Mouse (Mus musculus) heart, adult 2 months (tissue): ENCODE measurements around the gene Sema6c. TPM values are rescaled to one million over a fixed set of nuclear protein-coding genes. Genes with fewer than 3 reads are reported as not detected.
"Not testable (repeated sequence)": the region's sequence is repeated elsewhere in the genome, so short reads cannot be mapped to it uniquely, and the experiment has no call there.

Experiments
- DNase-seq, 2 experiments: peaks; one replicate each; pipeline ENCODE4 v3.0.0; 2021
- H3K27ac ChIP-seq: fragments of 200-600 bp; 2 replicates; pipeline ENCODE4 v1.8.1; 2022
- H3K27me3 ChIP-seq: fragments of 200-500 bp; 2 replicates; pipeline ENCODE4 v1.6.1; 2012; ENCODE audit warnings: mild to moderate bottlenecking, low read length, inconsistent platforms, mixed read lengths; ENCODE audit not compliant: control insufficient read depth, insufficient read depth
- H3K36me3 ChIP-seq: fragments of 200-500 bp; 2 replicates; pipeline ENCODE4 v1.6.1; 2012; ENCODE audit warnings: low read length, inconsistent platforms; ENCODE audit not compliant: control insufficient read depth, insufficient read depth
- H3K4me1 ChIP-seq: fragments of 200-500 bp; 2 replicates; pipeline ENCODE4 v1.6.1; 2011; ENCODE audit warnings: low read length; ENCODE audit not compliant: control insufficient read depth, insufficient read depth
- H3K4me3 ChIP-seq: fragments of 200-600 bp; 2 replicates; pipeline ENCODE4 v1.8.1; 2022
- H3K79me2 ChIP-seq: fragments of 200-500 bp; replicated peaks from 2 replicates; pipeline ENCODE4 v1.6.1; 2012; ENCODE audit warnings: mild to moderate bottlenecking, inconsistent platforms, low read length, moderate library complexity, mixed read lengths; ENCODE audit not compliant: control insufficient read depth, insufficient read depth
- H3K9ac ChIP-seq: fragments of 200-500 bp; 2 replicates; pipeline ENCODE4 v1.6.1; 2012; ENCODE audit warnings: low read depth, mild to moderate bottlenecking, control low read depth, inconsistent platforms, low read length, mixed read lengths
- CTCF ChIP-seq: fragments of 200-600 bp; IDR thresholded peaks from 2 replicates; pipeline ENCODE4 v1.8.1; 2022; ENCODE audit warnings: antibody characterized with exemption, mild to moderate bottlenecking, moderate library complexity
- EP300 ChIP-seq: fragments of 200-500 bp; IDR thresholded peaks from 2 replicates; pipeline ENCODE4 v1.6.1; 2011; ENCODE audit warnings: low read depth, low read length, control low read depth; ENCODE audit not compliant: insufficient read depth
- POLR2A ChIP-seq: fragments of 200-500 bp; IDR thresholded peaks from 2 replicates; pipeline ENCODE4 v1.6.1; 2011; ENCODE audit warnings: mild to moderate bottlenecking, low read depth, low read length, control low read depth; ENCODE audit not compliant: insufficient read depth
- WGBS: fragments of 180-500 bp; shearing (Covaris S2); methylation state at CpG from one replicate; pipeline ENCODE4 v1.1.7; 2018; 5-methylcytosine and 5-hydroxymethylcytosine counted together
- intact Hi-C: fragments of 180-260 bp; cut with DNase I; formaldehyde crosslinking; loops from one replicate; pipeline ENCODE4 v1.15.1; 2025
- polyA plus RNA-seq: library from polyadenylated mRNA; depleted of rRNA; stranded (reverse); fragments of >200 nt; gene quantifications from 2 replicates; pipeline ENCODE4 v1.2.3, GENCODE M21; 2012
- total RNA-seq, 2 experiments: library from RNA; stranded (reverse); gene quantifications; 2 replicates each; pipeline ENCODE4 v1.2.3; 2021

Sema6c gene
- total and polyA plus RNA-seq, 3 experiments = 3.8 to 16.9 (median 3.9) TPM

DNA sequence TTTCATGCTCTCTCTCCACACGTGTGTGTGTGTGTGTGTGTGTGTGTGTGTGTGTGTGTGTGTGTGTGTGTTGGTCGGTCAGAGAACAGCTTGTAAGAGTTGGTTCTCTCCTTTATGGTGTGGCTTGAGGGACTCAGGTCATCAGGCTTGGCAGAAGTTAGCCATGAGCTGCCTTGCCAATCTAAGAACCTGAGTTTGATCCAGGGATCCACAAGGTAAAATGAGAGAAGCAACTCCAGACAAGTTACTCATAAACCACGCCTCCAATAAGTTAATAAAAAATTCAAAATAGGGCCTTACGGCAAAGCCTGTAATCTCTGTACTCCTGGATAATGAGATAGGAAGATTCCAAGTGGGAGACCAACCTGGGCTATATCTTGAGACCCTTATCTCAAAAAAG, 48.0 kb downstream of the Sema6c start:
- DNase-seq = no peak
- Histone ChIP-seq H3K27ac (no peak overlapping the region), H3K79me2 (no peaks in the 10 kb centered on the region), H3K4me3 (no peak overlapping the region), H3K36me3 (no peaks in the 10 kb centered on the region), H3K27me3 (no peaks in the 10 kb centered on the region), H3K4me1 (no peaks in the 10 kb centered on the region), H3K9ac (no peak overlapping the region)
- intact Hi-C loops = no loop called here
- WGBS = 81% methylated on average over 4 of the region's 4 CpGs
- TF ChIP-seq CTCF (no peak), POLR2A (no peak), EP300 (no peak)

- TF ChIP-seq EP300 = no peak
- TF ChIP-seq CTCF = no peak
- no peaks in the 10 kb centered on the region for H3K27me3 ChIP-seq
- no peaks in the 10 kb centered on the region for H3K79me2 ChIP-seq
- H3K27ac ChIP-seq = no peak overlapping the region
- no peaks in the 10 kb centered on the region; the same call in 1 of the 2 replicates for H3K36me3 ChIP-seq
- H3K4me3 ChIP-seq = no peak overlapping the region
- no peak for DNase-seq
- intact Hi-C loops = no loop called here
- H3K4me1 ChIP-seq = no peaks in the 10 kb centered on the region
- no peak overlapping the region for H3K9ac ChIP-seq
- 64% methylated on average over 2 of the region's 2 CpGs for WGBS
These were observed 50.3 kb downstream of the Sema6c start for GRCm38 (mm10) chr3:95210585-95210984.

- intact Hi-C loops, H3K27ac ChIP-seq, DNase-seq, H3K4me1 ChIP-seq, H3K4me3 ChIP-seq, H3K36me3 ChIP-seq, H3K79me2 ChIP-seq, H3K9ac ChIP-seq, H3K27me3 ChIP-seq: not testable (repeated sequence)
- WGBS = 93% methylated on average over 9 of the region's 10 CpGs
- peak; percentile 22 for TF ChIP-seq CTCF
These were observed 52.8 kb downstream of the Sema6c start for GRCm38 (mm10) chr3:95212889-95213608.

- no peak overlapping the region for H3K27ac ChIP-seq
- TF ChIP-seq POLR2A (no peak), EP300 (no peak), CTCF (no peak)
- no peak overlapping the region for H3K4me3 ChIP-seq
- H3K79me2 ChIP-seq = no peaks in the 10 kb centered on the region
- DNase-seq = no peak
- no peak overlapping the region for H3K9ac ChIP-seq
- peaks cover 2% of the 10 kb centered on the region for H3K36me3 ChIP-seq
- no peaks in the 10 kb centered on the region for H3K27me3 ChIP-seq
- intact Hi-C loops = no loop called here
- 100% methylated on average over 1 of the region's 1 CpGs for WGBS
- no peaks in the 10 kb centered on the region for H3K4me1 ChIP-seq
These were observed 53.3 kb downstream of the Sema6c start for GRCm38 (mm10) chr3:95213609-95213975.

DNA sequence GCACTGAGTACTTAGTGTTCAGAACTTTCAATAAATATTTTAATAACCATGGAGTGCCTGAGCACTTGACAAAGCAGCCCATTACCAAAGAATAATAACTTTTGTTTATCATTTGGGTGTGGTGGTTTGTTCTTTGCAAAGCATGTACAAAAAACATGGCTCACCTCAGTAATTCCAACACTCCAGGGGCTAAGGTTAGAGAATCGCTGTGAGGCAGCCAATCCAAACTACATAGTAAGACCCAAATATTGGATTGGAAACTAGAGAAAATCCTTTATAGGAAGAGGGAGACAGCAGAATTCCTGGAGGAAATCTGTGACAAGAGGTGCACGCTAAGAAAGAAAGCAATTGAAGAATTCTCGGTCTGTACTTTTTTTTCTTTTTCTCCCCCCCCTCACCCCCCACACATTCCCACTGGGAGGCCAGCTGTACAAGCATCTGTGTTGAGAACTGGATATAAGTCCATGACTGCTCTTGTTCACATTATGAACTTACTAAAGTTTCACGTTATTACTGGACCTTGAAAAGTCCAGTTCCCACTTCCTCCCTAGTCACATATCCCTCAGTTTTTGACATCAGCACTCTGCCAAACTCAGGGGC, 56.5 kb downstream of the Sema6c start:
- Histone ChIP-seq H3K79me2 (no peaks in the 10 kb centered on the region), H3K27ac (peak overlapping the region; percentile 99), H3K4me3 (peak overlapping the region; percentile 90), H3K36me3 (peaks cover 2% of the 10 kb centered on the region), H3K9ac (peak overlapping the region; percentile 82), H3K27me3 (no peaks in the 10 kb centered on the region), H3K4me1 (no peaks in the 10 kb centered on the region)
- 9% methylated on average over 4 of the region's 4 CpGs for WGBS
- no peak for DNase-seq
- intact Hi-C loops = loop anchor here (1.0 to 5.0 kb wide), 4 partner anchors 12 to 74 kb away; partner anchors contain the start of genes Cdc42se1, Mindy1, Prune1 and Tnfaip8l2
- TF ChIP-seq CTCF (no peak), EP300 (no peak), POLR2A (no peak)
